Mouse (Mus musculus) heart, postnatal 0 days (tissue): Measurements from ENCODE around the gene Fubp1.

Experiments
- CTCF ChIP-seq: IDR thresholded peaks from 2 replicates; pipeline ENCODE4 v1.5.1; 2016; ENCODE audit warnings: antibody characterized with exemption, control low read depth, low read depth
- EP300 ChIP-seq: IDR thresholded peaks from 2 replicates; pipeline ENCODE4 v1.6.1; 2016; ENCODE audit warnings: antibody characterized with exemption, low read depth

DNA sequence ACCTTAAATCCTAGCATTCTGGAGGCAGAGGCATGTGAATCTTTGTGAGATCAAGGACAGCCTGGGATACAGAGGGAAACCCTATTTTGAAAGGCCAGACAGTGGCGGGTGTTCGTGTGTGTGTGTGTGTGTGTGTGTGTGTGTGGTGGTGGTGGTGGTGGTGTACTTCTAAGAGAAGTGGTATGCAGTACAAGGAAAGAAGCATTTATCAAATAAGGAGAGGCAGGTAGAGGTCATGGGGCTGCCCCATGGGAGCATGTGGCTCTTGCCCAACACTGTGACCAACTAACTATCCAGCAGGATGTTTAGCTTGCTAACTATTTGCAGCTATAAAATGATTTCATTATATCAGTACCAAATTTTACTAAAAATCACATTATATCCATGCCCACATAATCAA is 8.6 kb upstream of the Fubp1 start:
- TF ChIP-seq EP300 (no peak), CTCF (no peak)
